Mouse (Mus musculus): Measurements from ENCODE around the gene Slc35f6.
"Not testable (repeated sequence)": the region's sequence is repeated elsewhere in the genome, so short reads cannot be mapped to it uniquely, and the experiment has no call there.

Slc35f6 gene

GRCm38 (mm10) chr5:30655526-30656195, 7.9 kb downstream of the Slc35f6 start:
- DNase-seq (ENCODE audit: inconsistent ontology term), result no peak

- no peak for DNase-seq (ENCODE audit: inconsistent ontology term)
Measured at GRCm38 (mm10) chr5:30659042-30659441, 11.3 kb downstream of the Slc35f6 start.

- DNase-seq (ENCODE audit: inconsistent ontology term), result no peak
Measured at GRCm38 (mm10) chr5:30660278-30660677, 12.5 kb downstream of the Slc35f6 start.

GRCm38 (mm10) chr5:30660813-30661212, 13.1 kb downstream of the Slc35f6 start:
- DNase-seq (ENCODE audit: inconsistent ontology term), result no peak

- no peak for DNase-seq (ENCODE audit: inconsistent ontology term)
Measured at GRCm38 (mm10) chr5:30665360-30665759, 17.6 kb downstream of the Slc35f6 start.

- DNase-seq (ENCODE audit: inconsistent ontology term), result no peak
Measured at GRCm38 (mm10) chr5:30665968-30666367, 18.2 kb downstream of the Slc35f6 start.

GRCm38 (mm10) chr5:30666391-30667195, 18.9 kb downstream of the Slc35f6 start, which contains the start of gene Cenpa:
Gene Cenpa (plus strand): TSS chr5:30666777.
- DNase-seq (ENCODE audit: inconsistent ontology term), result peak; percentile 96

- DNase-seq (ENCODE audit: inconsistent ontology term), result no peak
Measured at GRCm38 (mm10) chr5:30667215-30667614, 19.5 kb downstream of the Slc35f6 start.

GRCm38 (mm10) chr5:30667686-30668085, 20.0 kb downstream of the Slc35f6 start:
- no peak for DNase-seq (ENCODE audit: inconsistent ontology term)

- no peak for DNase-seq (ENCODE audit: inconsistent ontology term)
Measured at GRCm38 (mm10) chr5:30668637-30669495, 21.1 kb downstream of the Slc35f6 start.

GRCm38 (mm10) chr5:30669496-30669830, 21.7 kb downstream of the Slc35f6 start:
- DNase-seq (ENCODE audit: inconsistent ontology term), result no peak

- no peak for DNase-seq (ENCODE audit: inconsistent ontology term)
Measured at GRCm38 (mm10) chr5:30670091-30670490, 22.4 kb downstream of the Slc35f6 start.

GRCm38 (mm10) chr5:30674001-30674400, 26.3 kb downstream of the Slc35f6 start:
- DNase-seq (ENCODE audit: inconsistent ontology term), result no peak

- no peak for DNase-seq (ENCODE audit: inconsistent ontology term)
Measured at GRCm38 (mm10) chr5:30676800-30677199, 29.1 kb downstream of the Slc35f6 start.

GRCm38 (mm10) chr5:30678069-30678468, 30.3 kb downstream of the Slc35f6 start:
- DNase-seq (ENCODE audit: inconsistent ontology term), result not testable (repeated sequence)

GRCm38 (mm10) chr5:30678722-30679296, 31.1 kb downstream of the Slc35f6 start:
- no peak for DNase-seq (ENCODE audit: inconsistent ontology term)

- no peak for DNase-seq (ENCODE audit: inconsistent ontology term)
Measured at GRCm38 (mm10) chr5:30679593-30679992, 31.9 kb downstream of the Slc35f6 start.

- no peak for DNase-seq (ENCODE audit: inconsistent ontology term)
Measured at GRCm38 (mm10) chr5:30681970-30682369, 34.2 kb downstream of the Slc35f6 start.

- DNase-seq (ENCODE audit: inconsistent ontology term), result no peak
Measured at GRCm38 (mm10) chr5:30682967-30683600, 35.4 kb downstream of the Slc35f6 start.

- DNase-seq (ENCODE audit: inconsistent ontology term), result no peak
Measured at GRCm38 (mm10) chr5:30683993-30684392, 36.3 kb downstream of the Slc35f6 start.

- no peak for DNase-seq (ENCODE audit: inconsistent ontology term)
Measured at GRCm38 (mm10) chr5:30686781-30687180, 39.0 kb downstream of the Slc35f6 start.
